Mouse (Mus musculus): ENCODE measurements around the gene Fh1.
A peak's percentile ranks its signal among the peaks of the same experiment; 100 is the strongest.

Fh1 gene

GRCm38 (mm10) chr1:175625257-175625879, at the start of gene Fh1:
Gene Fh1 (minus strand): TSS chr1:175625635.
- peak; percentile 96 for DNase-seq (ENCODE audit: low spot score)

GRCm38 (mm10) chr1:175675116-175675515, 49.7 kb upstream of the Fh1 start:
- DNase-seq (ENCODE audit: low spot score): no peak

GRCm38 (mm10) chr1:175673563-175674325, 48.3 kb upstream of the Fh1 start:
- no peak for DNase-seq (ENCODE audit: low spot score)

GRCm38 (mm10) chr1:175671626-175672025, 46.2 kb upstream of the Fh1 start:
- no peak for DNase-seq (ENCODE audit: low spot score)

GRCm38 (mm10) chr1:175670042-175670441, 44.6 kb upstream of the Fh1 start:
- DNase-seq (ENCODE audit: low spot score): no peak

- no peak for DNase-seq (ENCODE audit: low spot score)
Measured at GRCm38 (mm10) chr1:175669456-175669855, 44.0 kb upstream of the Fh1 start.

GRCm38 (mm10) chr1:175668666-175669405, 43.4 kb upstream of the Fh1 start:
- DNase-seq (ENCODE audit: low spot score): no peak

GRCm38 (mm10) chr1:175659900-175660299, 34.5 kb upstream of the Fh1 start:
- DNase-seq (ENCODE audit: low spot score): no peak

GRCm38 (mm10) chr1:175648615-175649014, 23.2 kb upstream of the Fh1 start:
- DNase-seq (ENCODE audit: low spot score): no peak

GRCm38 (mm10) chr1:175646952-175647351, 21.5 kb upstream of the Fh1 start:
- no peak for DNase-seq (ENCODE audit: low spot score)

GRCm38 (mm10) chr1:175643496-175644265, 18.2 kb upstream of the Fh1 start:
- no peak for DNase-seq (ENCODE audit: low spot score)

GRCm38 (mm10) chr1:175640435-175641150, 15.2 kb upstream of the Fh1 start:
- no peak for DNase-seq (ENCODE audit: low spot score)

GRCm38 (mm10) chr1:175639072-175639471, 13.6 kb upstream of the Fh1 start:
- DNase-seq (ENCODE audit: low spot score): no peak

- DNase-seq (ENCODE audit: low spot score): no peak
Measured at GRCm38 (mm10) chr1:175637677-175638076, 12.2 kb upstream of the Fh1 start.

GRCm38 (mm10) chr1:175632470-175632869, 7.0 kb upstream of the Fh1 start:
- DNase-seq (ENCODE audit: low spot score): no peak

GRCm38 (mm10) chr1:175631721-175632221, 6.3 kb upstream of the Fh1 start:
- no peak for DNase-seq (ENCODE audit: low spot score)

GRCm38 (mm10) chr1:175631080-175631479, 5.6 kb upstream of the Fh1 start:
- DNase-seq (ENCODE audit: low spot score): no peak

- DNase-seq (ENCODE audit: low spot score): no peak
Measured at GRCm38 (mm10) chr1:175630345-175630744, 4.9 kb upstream of the Fh1 start.

GRCm38 (mm10) chr1:175629248-175629647, 3.8 kb upstream of the Fh1 start:
- DNase-seq (ENCODE audit: low spot score): no peak

- no peak for DNase-seq (ENCODE audit: low spot score)
Measured at GRCm38 (mm10) chr1:175625990-175626692, 706 bp upstream of the Fh1 start.

GRCm38 (mm10) chr1:175623656-175624055, 1.8 kb downstream of the Fh1 start:
- no peak for DNase-seq (ENCODE audit: low spot score)
